In genomic region chr2:27162656-27163055, GRCm38 (mm10) we compare ENCODE assay signal across 33 mouse cellular contexts. TPM values are rescaled to one million over a fixed set of nuclear protein-coding genes. Genes with fewer than 3 reads are reported as not detected.
DNase-seq lines count a peak whose midpoint lies in the region; ATAC-seq lines count a peak whose summit lies in the region.
"Had no signal": no experiment of that assay in that cellular context is flagged by ENCODE, and none has a peak within 500 bp of the region (broad histone marks: within the 10 kb centered on the region; RNA-seq: fewer than 3 reads in every experiment).

No protein-coding gene starts in this region.

- no peaks in the 10 kb centered on the region for H3K9me3 ChIP-seq in hindbrain, embryonic 10.5 days
- no peaks in the 10 kb centered on the region for H3K9me3 ChIP-seq in hindbrain, embryonic 12.5 days (replicated peaks)
- H3K9me3 ChIP-seq: forebrain, embryonic 13.5 days; heart, embryonic 13.5 days; limb, embryonic 12.5 days; liver, embryonic 15.5 days; neural tube, embryonic 13.5 days had no signal

- H3K27me3 ChIP-seq in hindbrain, embryonic 10.5 days (ENCODE audit: insufficient read depth, poor library complexity, severe bottlenecking): peaks cover 5% of the 10 kb centered on the region; the same call in 1 of the 2 replicates
- H3K27me3 ChIP-seq in hindbrain, embryonic 12.5 days: peaks cover 6% of the 10 kb centered on the region
- H3K27me3 ChIP-seq: forebrain, embryonic 13.5 days; limb, embryonic 12.5 days; liver, embryonic 15.5 days; neural tube, embryonic 13.5 days had no signal

- H3K4me1 ChIP-seq in hindbrain, embryonic 10.5 days (replicated peaks): peaks cover 37% of the 10 kb centered on the region
- H3K4me1 ChIP-seq in hindbrain, embryonic 12.5 days: peaks cover 13% of the 10 kb centered on the region
- H3K4me1 ChIP-seq: liver, embryonic 15.5 days had no signal

- no peak for ATAC-seq in hindbrain, embryonic 12.5 days (ENCODE audit: low FRiP score)
- ATAC-seq: forebrain, embryonic 13.5 days; intestine, postnatal 0 days had no signal

- H3K9ac ChIP-seq in hindbrain, embryonic 12.5 days: no peak overlapping the region
- H3K9ac ChIP-seq: forebrain, embryonic 13.5 days; heart, embryonic 13.5 days; limb, embryonic 12.5 days; liver, embryonic 15.5 days; lung, embryonic 14.5 days; neural tube, embryonic 13.5 days had no signal

- H3K4me3 ChIP-seq in hindbrain, embryonic 10.5 days: no peak overlapping the region
- H3K4me3 ChIP-seq in hindbrain, embryonic 12.5 days: no peak overlapping the region
- H3K4me3 ChIP-seq: erythroblast, embryonic 14.5 days; forebrain, embryonic 13.5 days; heart, adult 2 months; heart, embryonic 13.5 days; limb, embryonic 12.5 days; liver, embryonic 15.5 days; neural tube, embryonic 13.5 days had no signal

- H3K27ac ChIP-seq in hindbrain, embryonic 10.5 days: 0 out of 2 replicates have a peak overlapping the region, but pooled peaks have one; percentile 35
- no peak overlapping the region for H3K27ac ChIP-seq in hindbrain, embryonic 12.5 days
- H3K27ac ChIP-seq: forebrain, embryonic 13.5 days; heart, adult 2 months; heart, embryonic 13.5 days; limb, embryonic 12.5 days; liver, embryonic 15.5 days; neural tube, embryonic 13.5 days; stomach, postnatal 0 days had no signal

- WGBS in hindbrain, embryonic 10.5 days: 76% methylated on average over 11 of the region's 11 CpGs
- 59% methylated on average over 11 of the region's 11 CpGs for WGBS in hindbrain, embryonic 12.5 days

- peak; percentile 23 for DNase-seq in adrenal gland, postnatal 10 days
- DNase-seq in adrenal gland, adult 2 months: no peak
- no peak for DNase-seq in hindbrain, embryonic 10.5 days (ENCODE audit: low spot score)
- DNase-seq in MN1 (ENCODE audit: low spot score): peak; percentile 29
- DNase-seq in retina, embryonic 14.5 days (ENCODE audit: low spot score): peak; percentile 40
- no peak for DNase-seq in adipocyte (ENCODE audit: low spot score)
- no peak for DNase-seq in ovary, postnatal 36 days (ENCODE audit: low spot score)
- DNase-seq: adrenal gland, postnatal 36 days; cerebellum, adult 2 months; cerebellum, postnatal 14 days; heart, adult 2 months; heart, postnatal 10 days; kidney, adult 9 months; kidney, postnatal 10 days; lung, embryonic 14.5 days; lung, postnatal 14 days; thymus, adult 18-20 months; thymus, postnatal 25 days had no signal

- H3K4me2 ChIP-seq in hindbrain, embryonic 12.5 days (replicated peaks): no peak overlapping the region
- H3K4me2 ChIP-seq: forebrain, embryonic 13.5 days; heart, embryonic 13.5 days; limb, embryonic 12.5 days; liver, embryonic 15.5 days; lung, embryonic 14.5 days; neural tube, embryonic 13.5 days had no signal

- no peaks in the 10 kb centered on the region for H3K36me3 ChIP-seq in hindbrain, embryonic 10.5 days
- H3K36me3 ChIP-seq in hindbrain, embryonic 12.5 days: no peaks in the 10 kb centered on the region
- H3K36me3 ChIP-seq: heart, embryonic 13.5 days; limb, embryonic 12.5 days; liver, embryonic 15.5 days; neural tube, embryonic 13.5 days had no signal

RNA-seq across cellular contexts. Expression of gene Dbh, which starts 2.4 kb away (rescaled TPM):
- 100 to 1,000 TPM; 330 to 339 TPM for total RNA-seq in adrenal gland, postnatal 10 days (2021)
- 100 to 1,000 TPM; 348 to 637 TPM for total RNA-seq in adrenal gland, adult 2 months (2021)
- 306 and 321 TPM in 2 replicates for polyA plus RNA-seq in adrenal gland, adult 2 months (2012; rRNA removed)
- polyA plus RNA-seq in hindbrain, embryonic 10.5 days (2016; fragmentation: Nextera tagmentation; extraction: Ambion mirVana): 4.3 and 4.9 TPM in 2 replicates
- 1.7 and 2.3 TPM in 2 replicates for polyA plus RNA-seq in hindbrain, embryonic 12.5 days (2016; fragmentation: Nextera tagmentation; extraction: Ambion mirVana)
- total RNA-seq: CH12.LX; ES-E14; gastrocnemius, adult 8-10 months had no signal
- polyA plus RNA-seq: erythroblast, embryonic 14.5 days; forebrain, embryonic 13.5 days; liver, adult 2 months; spleen, adult 2 months had no signal

RNA-seq across cellular contexts. Expression of gene Fam163b, which starts 20.4 kb away (rescaled TPM):
- total RNA-seq in adrenal gland, postnatal 10 days (2021): 1 to 10 TPM; 2.0 TPM
- 1 to 10 TPM; 2.1 to 2.9 TPM for total RNA-seq in adrenal gland, adult 2 months (2021)
- polyA plus RNA-seq in adrenal gland, adult 2 months (2012; rRNA removed): 1.4 and 1.5 TPM in 2 replicates
- polyA plus RNA-seq in hindbrain, embryonic 10.5 days (2016; fragmentation: Nextera tagmentation; extraction: Ambion mirVana): 0.26 TPM in 2 replicates
- 0.43 and 0.52 TPM in 2 replicates for polyA plus RNA-seq in hindbrain, embryonic 12.5 days (2016; fragmentation: Nextera tagmentation; extraction: Ambion mirVana)
- total RNA-seq: CH12.LX; ES-E14; liver, adult 2 months had no signal
- polyA plus RNA-seq: C2C12; erythroblast, embryonic 14.5 days; liver, adult 2 months; liver, embryonic 15.5 days; spleen, adult 2 months had no signal

Comparison
In these comparisons a context has a peak if more than half of its experiments do, and no peak if none do; other contexts are left out.
1. DNase-seq: peak in adrenal gland, postnatal 10 days (single experiment), MN1 (single experiment) and retina, embryonic 14.5 days (single experiment); none in adrenal gland, adult 2 months (single experiment), hindbrain, embryonic 10.5 days (single experiment), adipocyte (single experiment) and ovary, postnatal 36 days (single experiment).
2. RNA of gene Dbh, which starts 2.4 kb away (polyA plus RNA-seq): 306 to 321 TPM in adrenal gland, adult 2 months; 4.3 to 4.9 TPM in hindbrain, embryonic 10.5 days and 1.7 to 2.3 TPM in hindbrain, embryonic 12.5 days; every median in the first group is over 10 times any median in the second.